ENCODE assay signal across 17 mouse cellular contexts in genomic region chr8:6340158-6340855, GRCm38 (mm10).
DNase-seq lines count a peak whose midpoint lies in the region; ATAC-seq and TF ChIP-seq lines count a peak whose summit lies in the region.
"Had no signal": no experiment of that assay in that cellular context is flagged by ENCODE, and none has a peak within 500 bp of the region (broad histone marks: within the 10 kb centered on the region; RNA-seq: fewer than 3 reads in every experiment).

No protein-coding gene starts in this region.

- no peaks in the 10 kb centered on the region for H3K36me3 ChIP-seq in kidney, postnatal 0 days (ENCODE audit: insufficient read depth, low read length)
- no peaks in the 10 kb centered on the region for H3K36me3 ChIP-seq in neural tube, embryonic 14.5 days (ENCODE audit: control insufficient read depth, insufficient read depth, low read length)
- H3K36me3 ChIP-seq: heart, embryonic 13.5 days; limb, embryonic 12.5 days had no signal

- no peak overlapping the region for H3K27ac ChIP-seq in kidney, postnatal 0 days
- H3K27ac ChIP-seq in neural tube, embryonic 14.5 days (ENCODE audit: low read depth, low read length), result no peak overlapping the region
- H3K27ac ChIP-seq: heart, embryonic 13.5 days; limb, embryonic 12.5 days; stomach, postnatal 0 days had no signal

- no peak overlapping the region for H3K4me3 ChIP-seq in kidney, postnatal 0 days (replicated peaks; ENCODE audit: low read depth, low read length)
- H3K4me3 ChIP-seq in neural tube, embryonic 14.5 days (ENCODE audit: low read depth, low read length), result no peak overlapping the region
- H3K4me3 ChIP-seq: heart, embryonic 13.5 days; limb, embryonic 12.5 days had no signal

- TF ChIP-seq CTCF in kidney, postnatal 0 days (IDR thresholded peaks at IDR 0.05; ENCODE audit: low read depth), result no peak

- H3K4me1 ChIP-seq in kidney, postnatal 0 days (replicated peaks; ENCODE audit: insufficient read depth, low read length), result no peaks in the 10 kb centered on the region
- no peaks in the 10 kb centered on the region for H3K4me1 ChIP-seq in neural tube, embryonic 14.5 days (ENCODE audit: control insufficient read depth, insufficient read depth, low read length)
- H3K4me1 ChIP-seq: heart, embryonic 13.5 days; limb, embryonic 12.5 days had no signal

- H3K9ac ChIP-seq in kidney, postnatal 0 days (ENCODE audit: low read depth, low read length), result no peak overlapping the region
- H3K9ac ChIP-seq in neural tube, embryonic 14.5 days (replicated peaks; ENCODE audit: low read depth, low read length), result no peak overlapping the region
- H3K9ac ChIP-seq: heart, embryonic 13.5 days; limb, embryonic 12.5 days; liver, postnatal 0 days had no signal

- no peak overlapping the region for H3K4me2 ChIP-seq in kidney, postnatal 0 days (ENCODE audit: low read length)
- no peak overlapping the region for H3K4me2 ChIP-seq in neural tube, embryonic 14.5 days (ENCODE audit: low read depth, low read length)
- H3K4me2 ChIP-seq: heart, embryonic 13.5 days; limb, embryonic 12.5 days had no signal

- no peaks in the 10 kb centered on the region for H3K27me3 ChIP-seq in kidney, postnatal 0 days (ENCODE audit: insufficient read depth, low read length)
- H3K27me3 ChIP-seq in neural tube, embryonic 14.5 days (ENCODE audit: control insufficient read depth, insufficient read depth, low read length), result no peaks in the 10 kb centered on the region
- H3K27me3 ChIP-seq: heart, embryonic 13.5 days; limb, embryonic 12.5 days; Patski had no signal

- WGBS in kidney, postnatal 0 days, result 39% methylated on average over 3 of the region's 3 CpGs
- 22% methylated on average over 3 of the region's 3 CpGs for WGBS in neural tube, embryonic 14.5 days

- ATAC-seq in kidney, postnatal 0 days (replicated peaks; ENCODE audit: low FRiP score, low read depth), result no peak
- peak; percentile 73; the same call in 1 of the 2 replicates for ATAC-seq in neural tube, embryonic 14.5 days (ENCODE audit: low read depth)
- ATAC-seq: liver, postnatal 0 days; Patski had no signal

- H3K9me3 ChIP-seq in kidney, postnatal 0 days (replicated peaks; ENCODE audit: low read length), result no peaks in the 10 kb centered on the region
- H3K9me3 ChIP-seq in neural tube, embryonic 14.5 days (ENCODE audit: control insufficient read depth, low read length), result no peaks in the 10 kb centered on the region
- H3K9me3 ChIP-seq: heart, embryonic 13.5 days; limb, embryonic 12.5 days had no signal

- peak; percentile 23 for DNase-seq in embryo, embryonic 10 days (ENCODE audit: low spot score)
- DNase-seq in embryo, embryonic 9.5 days (ENCODE audit: extremely low spot score), result no peak
- peak; percentile 6 for DNase-seq in kidney, postnatal 0 days (ENCODE audit: low spot score)
- DNase-seq in kidney, postnatal 25 days, result no peak
- no peak for DNase-seq in neural tube, embryonic 10.5 days (ENCODE audit: extremely low spot score, low spot score)
- no peak for DNase-seq in layer of hippocampus, adult 8-10 months (ENCODE audit: low spot score in 2 of 2)
- DNase-seq in adrenal gland, postnatal 36 days, result no peak
- DNase-seq: cerebellum, adult 11 months; cerebellum, postnatal 36 days; kidney, adult 18-20 months; liver, postnatal 0 days; thymus, postnatal 25 days had no signal

Comparison
In these comparisons a context has a peak if more than half of its experiments do, and no peak if none do; other contexts are left out.
1. DNase-seq: peak in embryo, embryonic 10 days (single experiment) and kidney, postnatal 0 days (single experiment); none in embryo, embryonic 9.5 days (single experiment), kidney, postnatal 25 days (0 of 2), neural tube, embryonic 10.5 days (single experiment), layer of hippocampus, adult 8-10 months (0 of 2) and adrenal gland, postnatal 36 days (0 of 2).